Mouse (Mus musculus): ENCODE measurements around the gene Dio1. TPM values are rescaled to one million over a fixed set of nuclear protein-coding genes. Genes with fewer than 3 reads are reported as not detected.

The Dio1 gene
- polyA plus RNA-seq, 1 experiment from 2014 or later = not detected

DNA sequence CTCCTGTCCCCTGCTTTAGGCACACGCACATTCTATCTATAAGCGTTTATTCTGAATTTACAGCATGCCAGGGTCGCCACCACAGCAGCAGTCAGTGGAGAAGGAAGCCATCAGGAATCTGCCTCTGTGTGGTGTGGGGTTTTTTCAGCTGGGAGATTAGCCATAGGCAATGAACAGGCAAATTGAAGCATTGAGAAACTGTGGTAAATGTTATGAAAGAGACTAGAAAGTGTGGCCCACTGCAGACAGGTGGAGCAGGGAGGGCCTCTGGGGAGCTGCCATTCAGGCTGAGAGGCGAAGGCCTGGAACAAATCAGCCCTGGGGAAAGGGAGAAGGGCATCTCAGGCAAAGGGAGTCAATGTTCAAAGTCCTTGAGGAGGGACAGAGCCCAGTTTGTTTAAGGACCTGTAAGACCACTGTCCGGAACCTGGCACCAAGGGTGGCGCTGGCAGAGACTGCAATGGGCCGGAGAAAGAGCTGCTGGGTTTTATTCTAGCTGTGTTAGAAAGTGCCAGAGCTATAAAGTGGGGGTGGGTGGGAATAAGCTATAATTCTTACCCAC, 7.1 kb downstream of the Dio1 start:
- Histone ChIP-seq H3K27me3 (no peaks in the 10 kb centered on the region), H3K36me3 (no peaks in the 10 kb centered on the region), H3K4me3 (no peak overlapping the region), H3K27ac (replicated peaks) (no peak overlapping the region), H3K9ac (replicated peaks) (no peak overlapping the region), H3K9me3 (no peaks in the 10 kb centered on the region), H3K4me1 (no peaks in the 10 kb centered on the region), H3K4me2 (replicated peaks) (no peak overlapping the region)
- 86% methylated on average over 7 of the region's 7 CpGs for WGBS
- no peak for ATAC-seq (ENCODE audit: low FRiP score, low read depth)

DNA sequence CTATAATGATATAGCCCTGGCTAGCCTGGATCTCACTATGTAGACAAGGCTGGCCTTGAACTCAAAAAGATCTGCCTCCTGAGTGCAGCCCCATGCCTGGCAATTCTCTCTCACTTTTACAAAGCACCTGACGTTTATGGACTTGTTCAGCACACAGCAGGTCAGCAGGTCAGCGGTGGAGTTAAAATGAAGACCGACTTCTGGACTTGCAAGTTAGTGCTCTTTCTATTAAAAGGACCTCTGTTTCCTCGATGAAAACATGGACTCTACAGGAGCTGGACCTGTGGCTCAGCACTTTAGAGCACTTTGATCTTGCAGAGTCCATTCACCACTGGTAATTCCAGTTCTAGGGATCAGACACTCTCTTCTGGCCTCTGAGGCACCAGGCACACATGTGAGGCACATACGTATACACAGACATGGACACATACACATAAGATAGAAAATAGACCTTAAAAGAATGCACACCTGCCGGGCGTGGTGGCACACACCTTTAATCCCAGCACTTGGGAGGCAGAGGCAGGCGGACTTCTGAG, 8.8 kb downstream of the Dio1 start:
- no peak for ATAC-seq (ENCODE audit: low FRiP score, low read depth)
- H3K27me3 ChIP-seq = no peaks in the 10 kb centered on the region
- H3K9ac ChIP-seq (replicated peaks) = no peak overlapping the region
- 84% methylated on average over 8 of the region's 8 CpGs for WGBS
- H3K4me2 ChIP-seq (replicated peaks) = no peak overlapping the region
- H3K36me3 ChIP-seq = no peaks in the 10 kb centered on the region
- no peak overlapping the region for H3K4me3 ChIP-seq
- no peaks in the 10 kb centered on the region for H3K9me3 ChIP-seq
- no peaks in the 10 kb centered on the region for H3K4me1 ChIP-seq
- no peak overlapping the region for H3K27ac ChIP-seq (replicated peaks)

DNA sequence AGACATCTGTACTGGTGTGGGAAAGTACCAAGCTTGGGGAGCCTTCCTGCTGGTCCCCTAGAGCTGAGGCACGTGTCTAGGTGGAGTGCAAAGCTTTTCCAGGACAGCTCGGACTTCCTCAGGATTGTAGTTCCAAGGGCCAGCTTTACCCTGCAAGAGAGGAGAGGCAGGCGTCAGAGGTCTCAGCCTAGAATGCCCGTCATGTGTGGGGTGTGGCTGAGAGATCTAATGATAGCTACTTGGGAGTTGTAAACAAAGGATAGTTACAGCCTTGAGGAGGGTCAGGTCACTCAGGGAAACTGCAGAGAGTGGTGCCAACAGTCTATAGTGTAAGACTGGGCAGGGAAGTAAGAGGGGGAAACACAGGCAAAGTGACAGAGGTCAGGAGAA, 14.7 kb downstream of the Dio1 start:
- no peak for ATAC-seq (ENCODE audit: low FRiP score, low read depth)
- Histone ChIP-seq H3K9ac (replicated peaks) (no peak overlapping the region), H3K27me3 (peaks cover 4% of the 10 kb centered on the region; the same call in 1 of the 2 replicates), H3K4me2 (replicated peaks) (no peak overlapping the region), H3K4me1 (no peaks in the 10 kb centered on the region), H3K36me3 (no peaks in the 10 kb centered on the region), H3K9me3 (no peaks in the 10 kb centered on the region), H3K4me3 (no peak overlapping the region), H3K27ac (replicated peaks) (no peak overlapping the region)
- WGBS = 80% methylated on average over 4 of the region's 4 CpGs

DNA sequence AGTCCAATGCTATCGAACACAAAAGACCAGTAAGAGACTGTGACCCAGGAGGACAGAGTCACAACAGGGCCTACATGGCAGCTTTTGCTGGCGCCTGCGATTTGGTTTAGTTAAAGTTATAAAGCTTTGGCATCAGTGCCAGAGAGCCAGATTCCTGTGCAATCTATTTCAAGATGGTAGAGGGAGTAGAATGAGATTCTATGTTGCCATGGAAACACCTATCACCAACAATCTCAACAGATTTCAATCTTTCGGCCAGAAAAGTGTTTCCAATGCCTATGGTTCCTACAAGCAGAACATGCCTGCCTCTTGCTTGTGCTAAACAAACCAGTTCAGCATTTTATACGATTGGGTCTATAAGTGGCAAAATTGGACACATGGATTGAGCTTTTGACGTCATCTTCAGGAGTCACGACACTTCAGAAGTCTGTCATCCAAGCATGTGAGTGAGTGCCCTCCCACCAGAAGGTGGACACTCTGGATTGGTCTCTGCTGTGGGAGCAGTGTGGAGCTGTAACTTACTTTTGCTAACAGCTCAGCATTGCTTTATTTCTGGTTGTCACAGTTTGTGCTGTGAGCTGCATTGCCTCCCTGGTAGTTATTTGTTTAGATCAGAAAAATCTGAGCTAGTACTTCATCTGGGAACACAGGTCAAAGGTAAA, 15.2 kb downstream of the Dio1 start:
- 85% methylated on average over 7 of the region's 7 CpGs for WGBS
- Histone ChIP-seq H3K27me3 (peaks cover 4% of the 10 kb centered on the region; the same call in 1 of the 2 replicates), H3K9me3 (no peaks in the 10 kb centered on the region), H3K4me1 (no peaks in the 10 kb centered on the region), H3K9ac (replicated peaks) (no peak overlapping the region), H3K36me3 (no peaks in the 10 kb centered on the region), H3K4me2 (replicated peaks) (no peak overlapping the region), H3K27ac (replicated peaks) (no peak overlapping the region), H3K4me3 (no peak overlapping the region)
- no peak for ATAC-seq (ENCODE audit: low FRiP score, low read depth)

DNA sequence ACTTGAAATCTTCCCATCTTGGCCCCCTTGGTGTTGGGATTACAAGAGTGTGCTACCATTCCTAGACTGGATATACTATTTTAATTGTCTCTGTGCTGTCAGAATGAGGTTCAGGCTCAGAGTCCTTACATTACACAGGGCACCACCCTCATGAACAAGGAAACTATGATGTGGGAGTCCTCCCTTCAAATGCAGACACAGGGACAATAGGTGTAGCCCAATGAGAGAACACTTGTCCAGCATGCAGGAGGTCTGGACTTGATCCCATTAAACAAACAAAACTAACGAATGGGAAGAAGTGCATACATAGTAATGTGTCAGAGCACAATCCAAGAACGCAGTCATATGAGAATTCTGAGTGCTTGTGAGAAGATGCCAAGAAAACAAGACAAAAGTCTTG, 19.5 kb downstream of the Dio1 start:
- no peaks in the 10 kb centered on the region for H3K36me3 ChIP-seq
- H3K4me3 ChIP-seq = no peak overlapping the region
- H3K9me3 ChIP-seq = no peaks in the 10 kb centered on the region
- H3K4me1 ChIP-seq = no peaks in the 10 kb centered on the region
- no peak for ATAC-seq (ENCODE audit: low FRiP score, low read depth)
- H3K27me3 ChIP-seq = no peaks in the 10 kb centered on the region; the same call in 1 of the 2 replicates
- no peak overlapping the region for H3K27ac ChIP-seq (replicated peaks)
- no peak overlapping the region for H3K9ac ChIP-seq (replicated peaks)
- no peak overlapping the region for H3K4me2 ChIP-seq (replicated peaks)
- 85% methylated on average over 2 of the region's 2 CpGs for WGBS

DNA sequence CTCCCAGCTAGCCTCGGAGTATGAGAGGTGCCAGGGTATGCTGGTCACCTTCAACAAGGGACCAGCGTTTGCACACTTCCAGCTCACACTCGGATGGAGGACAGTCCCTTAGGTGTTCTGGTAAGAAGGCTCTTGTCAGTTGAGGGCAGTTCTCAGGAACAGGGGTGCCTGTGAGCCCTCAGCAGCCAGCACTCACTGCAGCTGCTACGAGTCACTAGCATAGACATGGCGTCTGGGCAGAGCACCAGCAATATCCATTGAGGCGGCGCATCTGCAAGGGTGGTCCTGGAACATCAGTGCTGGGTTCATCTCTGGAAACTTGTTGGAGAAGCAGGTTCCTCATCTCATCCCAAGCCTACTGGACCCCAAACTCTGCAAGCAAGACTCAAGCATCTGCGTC, 20.6 kb downstream of the Dio1 start:
- Histone ChIP-seq H3K4me1 (no peaks in the 10 kb centered on the region), H3K4me3 (no peak overlapping the region), H3K4me2 (replicated peaks) (no peak overlapping the region), H3K9ac (replicated peaks) (no peak overlapping the region), H3K36me3 (no peaks in the 10 kb centered on the region), H3K9me3 (no peaks in the 10 kb centered on the region), H3K27me3 (no peaks in the 10 kb centered on the region; the same call in 1 of the 2 replicates), H3K27ac (replicated peaks) (no peak overlapping the region)
- WGBS = 92% methylated on average over 8 of the region's 8 CpGs
- ATAC-seq (ENCODE audit: low FRiP score, low read depth) = no peak

DNA sequence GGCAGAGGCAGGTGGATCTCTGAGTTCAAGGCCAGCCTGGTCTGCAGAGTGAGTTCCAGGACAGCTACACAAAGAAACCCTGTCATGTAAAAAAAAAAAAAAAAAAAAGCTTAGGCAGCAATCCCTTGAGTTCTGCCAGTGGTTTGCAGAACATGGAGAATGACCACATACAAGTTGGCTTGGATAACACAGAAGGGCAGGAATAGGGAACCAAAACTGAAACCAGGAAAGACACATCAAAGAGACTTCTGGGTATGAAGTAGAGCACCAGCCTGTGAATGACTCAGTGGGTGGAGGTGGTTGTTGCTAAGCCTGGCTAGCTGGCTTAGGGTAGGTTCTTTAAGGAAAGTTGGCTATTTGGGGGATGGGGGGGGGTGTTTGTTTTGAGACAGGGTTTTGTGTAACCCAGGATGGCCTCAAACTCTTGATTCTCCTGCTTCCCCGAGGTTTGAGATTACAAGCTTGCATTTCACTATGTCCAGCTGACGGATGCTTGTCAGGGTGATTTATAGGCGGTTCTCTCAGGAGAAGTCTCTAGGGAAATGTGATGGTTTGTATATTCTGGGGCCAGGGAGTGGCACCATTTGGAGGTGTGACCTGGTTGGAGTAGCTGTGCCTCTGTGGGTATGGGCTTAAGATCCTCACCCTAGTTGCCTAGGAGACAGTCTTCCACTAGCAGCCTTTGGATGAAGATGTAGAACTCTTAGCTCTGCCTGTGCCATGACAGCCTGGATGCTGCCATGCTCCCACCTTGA, 21.3 kb downstream of the Dio1 start:
- Histone ChIP-seq H3K4me3 (no peak overlapping the region), H3K4me1 (no peaks in the 10 kb centered on the region), H3K36me3 (0 out of 2 replicates have a peak, but pooled peaks cover under 1% of the 10 kb centered on the region), H3K4me2 (replicated peaks) (no peak overlapping the region), H3K27ac (replicated peaks) (no peak overlapping the region), H3K9me3 (no peaks in the 10 kb centered on the region), H3K27me3 (peaks cover 6% of the 10 kb centered on the region), H3K9ac (replicated peaks) (no peak overlapping the region)
- ATAC-seq (ENCODE audit: low FRiP score, low read depth) = no peak
- WGBS = 83% methylated on average over 3 of the region's 3 CpGs

DNA sequence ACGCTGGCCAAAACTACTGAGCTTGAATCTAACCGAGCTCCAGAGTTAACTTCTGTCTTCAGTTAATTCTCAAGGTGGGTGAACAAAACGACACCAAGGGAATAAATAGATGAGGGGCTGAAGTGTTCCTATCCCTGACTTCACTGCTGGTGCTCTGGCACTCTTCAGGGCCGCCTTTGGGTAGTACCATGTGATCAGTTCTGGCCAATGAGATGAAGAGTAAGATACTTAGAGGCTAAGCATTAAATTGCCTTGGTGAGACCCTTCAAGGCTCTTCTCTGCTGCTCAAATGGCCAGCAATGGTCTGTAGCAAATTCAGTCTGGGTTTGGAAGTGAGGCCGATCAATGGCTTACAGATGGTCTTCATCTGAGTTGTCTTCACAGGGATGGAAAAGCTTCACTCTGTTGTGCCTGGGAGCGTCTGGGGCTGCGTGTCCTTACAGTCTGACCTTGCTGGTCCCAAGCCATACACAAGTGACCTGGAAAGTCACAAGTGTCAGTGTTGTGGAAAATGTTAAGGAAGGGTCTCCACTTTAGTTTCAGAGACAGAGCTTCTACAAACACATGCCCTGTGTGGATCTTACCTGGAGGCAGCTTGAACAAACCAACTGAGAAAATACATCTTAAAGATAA, 26.0 kb downstream of the Dio1 start:
- Histone ChIP-seq H3K9me3 (no peaks in the 10 kb centered on the region), H3K9ac (replicated peaks) (no peak overlapping the region), H3K27me3 (peaks cover 23% of the 10 kb centered on the region), H3K4me3 (no peak overlapping the region), H3K4me2 (replicated peaks) (no peak overlapping the region), H3K4me1 (peaks cover 10% of the 10 kb centered on the region), H3K27ac (replicated peaks) (no peak overlapping the region), H3K36me3 (peaks cover 6% of the 10 kb centered on the region; the same call in 1 of the 2 replicates)
- no peak for ATAC-seq (ENCODE audit: low FRiP score, low read depth)
- 78% methylated on average over 7 of the region's 7 CpGs for WGBS

DNA sequence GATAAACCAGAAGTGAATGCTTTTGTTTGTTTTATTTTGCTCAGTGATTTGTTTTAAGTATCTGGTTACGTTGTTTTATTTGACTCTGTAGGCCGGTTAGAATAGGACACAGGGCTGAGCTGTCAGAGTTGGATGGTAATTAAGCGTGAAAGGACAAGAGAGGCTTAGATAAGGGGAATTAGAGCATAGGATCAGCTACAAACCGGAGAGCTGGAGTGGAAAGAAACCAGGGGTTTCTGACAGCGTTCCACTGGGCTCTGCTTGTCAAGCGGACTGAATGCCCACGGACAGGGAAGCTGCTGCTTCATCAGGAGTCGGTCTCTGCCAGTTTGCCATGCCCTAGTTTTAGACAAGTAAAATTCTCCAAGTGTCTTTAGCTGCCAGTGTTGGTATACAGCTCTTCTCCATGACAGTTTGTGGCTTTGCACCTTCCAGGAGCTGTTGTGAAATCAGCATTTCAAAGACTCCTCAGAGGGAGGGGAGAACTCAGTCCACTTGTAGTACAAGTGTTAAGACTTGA, 28.7 kb downstream of the Dio1 start:
- peak overlapping the region; percentile 20; the same call in 1 of the 2 replicates for H3K9ac ChIP-seq (replicated peaks)
- H3K4me2 ChIP-seq (replicated peaks) = peak overlapping the region; percentile 29
- H3K4me1 ChIP-seq = peaks cover 10% of the 10 kb centered on the region
- peaks cover 23% of the 10 kb centered on the region for H3K27me3 ChIP-seq
- H3K36me3 ChIP-seq = peaks cover 6% of the 10 kb centered on the region; the same call in 1 of the 2 replicates
- 7% methylated on average over 8 of the region's 8 CpGs for WGBS
- H3K9me3 ChIP-seq = no peaks in the 10 kb centered on the region
- peak overlapping the region; percentile 46 for H3K27ac ChIP-seq (replicated peaks)
- peak; percentile 69 for ATAC-seq (ENCODE audit: low FRiP score, low read depth)
- H3K4me3 ChIP-seq = no peak overlapping the region

DNA sequence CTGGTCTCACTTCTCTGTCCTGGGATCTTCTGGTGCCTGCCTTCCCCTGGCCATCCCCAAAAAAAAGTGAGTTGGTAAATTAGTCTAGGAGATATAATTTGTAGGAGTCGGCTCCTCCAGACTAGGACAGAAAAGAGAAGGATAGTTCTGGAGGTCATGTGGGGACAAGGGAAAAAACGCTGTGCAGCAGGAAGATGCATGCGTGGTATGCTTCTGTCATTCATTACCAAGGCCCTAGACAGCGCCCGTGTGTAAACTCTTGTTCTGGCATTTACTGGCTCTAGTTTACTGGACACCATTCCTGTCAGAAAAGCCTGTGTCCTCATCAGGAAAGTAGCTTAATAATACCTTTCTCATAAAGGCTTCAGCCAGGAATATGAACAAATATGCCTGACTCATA, 32.5 kb downstream of the Dio1 start:
- H3K4me3 ChIP-seq = no peak overlapping the region
- no peak overlapping the region for H3K4me2 ChIP-seq (replicated peaks)
- ATAC-seq (ENCODE audit: low FRiP score, low read depth) = no peak
- no peak overlapping the region for H3K27ac ChIP-seq (replicated peaks)
- H3K4me1 ChIP-seq = peaks cover 10% of the 10 kb centered on the region
- WGBS = 88% methylated on average over 5 of the region's 5 CpGs
- H3K36me3 ChIP-seq = no peaks in the 10 kb centered on the region
- H3K9ac ChIP-seq (replicated peaks) = no peak overlapping the region
- H3K9me3 ChIP-seq = no peaks in the 10 kb centered on the region
- H3K27me3 ChIP-seq = peaks cover 9% of the 10 kb centered on the region; the same call in 1 of the 2 replicates

DNA sequence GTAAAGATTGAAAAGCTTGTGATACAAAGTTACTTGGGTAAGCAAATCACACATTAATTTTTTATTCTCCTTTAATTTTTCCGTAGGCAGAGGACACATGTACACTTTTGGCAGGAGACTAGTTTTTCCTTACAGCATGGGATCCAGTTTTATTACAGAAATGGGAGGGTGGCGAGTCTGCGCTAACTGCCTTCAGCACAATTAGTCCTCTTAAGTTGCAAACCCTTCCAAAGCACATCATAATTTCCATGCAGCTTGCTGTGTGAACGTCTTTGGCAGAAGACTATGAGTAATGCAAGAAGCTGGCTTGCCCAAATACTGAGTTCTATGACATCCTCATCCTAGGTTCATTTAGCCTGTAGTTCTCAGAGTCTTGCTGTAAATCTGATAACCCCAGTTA, 33.3 kb downstream of the Dio1 start:
- peaks cover 9% of the 10 kb centered on the region; the same call in 1 of the 2 replicates for H3K27me3 ChIP-seq
- 85% methylated on average over 4 of the region's 4 CpGs for WGBS
- no peak for ATAC-seq (ENCODE audit: low FRiP score, low read depth)

More for the DNA sequence above, 33.3 kb downstream of the Dio1 start:
- no peak overlapping the region for H3K27ac ChIP-seq (replicated peaks)
- H3K36me3 ChIP-seq = no peaks in the 10 kb centered on the region
- H3K4me3 ChIP-seq = no peak overlapping the region
- no peak overlapping the region for H3K9ac ChIP-seq (replicated peaks)
- H3K4me2 ChIP-seq (replicated peaks) = no peak overlapping the region
- peaks cover 7% of the 10 kb centered on the region for H3K4me1 ChIP-seq
- H3K9me3 ChIP-seq = no peaks in the 10 kb centered on the region
